Mouse (Mus musculus) spleen, postnatal 36 days (tissue): Measurements from ENCODE around the gene Sppl3.

Experiments used
- DNase-seq, 2 experiments: peaks; one replicate each; pipeline ENCODE4 v3.0.0; 2022; ENCODE audit warnings: low spot score in 2 of 2, mixed read lengths in 1 of 2

The Sppl3 gene

DNA sequence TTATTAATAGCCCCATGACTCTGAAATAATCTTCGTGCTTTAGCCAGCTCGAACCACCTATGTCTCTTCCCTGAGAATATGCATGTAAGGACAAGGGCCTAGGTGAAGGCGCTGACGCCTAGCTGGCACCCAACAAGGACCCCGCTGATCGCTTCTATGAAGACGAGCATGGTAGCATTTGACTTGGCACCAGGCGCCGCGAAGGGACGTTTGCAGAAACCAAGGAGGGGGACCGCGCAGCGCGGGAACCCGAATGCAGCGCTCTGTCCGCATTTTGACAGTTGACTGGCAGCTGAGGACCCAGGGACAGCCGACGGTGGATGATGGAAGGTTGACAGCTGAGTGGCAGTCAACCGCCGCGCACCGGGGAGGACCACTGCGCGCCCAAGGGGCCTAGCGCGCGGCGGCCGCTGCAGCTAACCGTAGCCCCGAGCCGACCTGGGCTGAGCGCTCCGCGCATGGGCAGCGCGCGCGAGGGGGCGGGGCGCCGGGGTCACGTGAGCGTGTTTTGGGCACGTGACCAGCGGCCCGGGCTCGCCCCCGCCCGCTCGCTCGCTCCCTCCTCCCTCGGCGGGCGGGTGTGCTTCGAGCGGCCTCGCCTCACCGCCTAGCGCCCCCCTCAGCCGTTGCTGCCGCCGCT lies at the start of gene Sppl3:
TSS of gene Sppl3 (plus strand) at position 561 of the 640 bp plus-strand sequence.
- peak; percentile 94 to 95 for DNase-seq

DNA sequence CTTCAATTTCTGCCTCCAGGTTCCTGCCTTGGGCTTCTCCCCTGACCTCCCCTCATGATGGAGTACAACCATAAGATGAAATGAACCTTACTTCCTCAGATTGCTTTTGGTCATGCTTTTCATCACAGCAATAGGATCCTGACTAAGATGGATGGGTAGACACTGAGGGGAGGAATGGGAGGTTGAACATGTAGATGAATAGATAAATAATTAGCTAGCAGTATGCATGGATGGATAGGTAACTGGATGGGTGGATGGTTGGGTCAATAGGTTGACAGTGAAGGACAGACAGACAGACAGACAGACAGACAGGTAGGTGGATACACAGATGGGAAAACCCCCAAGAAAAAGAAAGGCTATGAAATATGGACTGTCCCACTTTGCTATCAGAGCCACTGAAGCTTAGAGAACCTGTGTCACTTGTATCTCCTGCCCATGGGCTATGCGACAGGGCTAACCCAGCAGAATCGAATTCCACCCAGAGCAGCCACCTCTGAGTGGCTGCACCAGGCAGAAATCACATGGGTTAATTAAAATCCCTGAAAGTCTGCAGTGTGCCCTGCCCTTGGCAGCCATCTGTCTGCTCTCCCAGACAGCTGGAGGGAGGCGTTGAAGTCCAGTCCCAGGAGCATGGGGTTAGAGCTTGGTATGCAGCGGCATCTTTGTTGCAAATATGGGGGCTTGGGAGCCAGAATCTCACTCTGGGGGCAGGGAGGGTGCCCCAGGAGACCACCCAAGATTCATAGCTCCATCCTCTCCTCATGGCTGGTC lies 49.2 kb upstream of the Sppl3 start:
- DNase-seq: no peak

DNA sequence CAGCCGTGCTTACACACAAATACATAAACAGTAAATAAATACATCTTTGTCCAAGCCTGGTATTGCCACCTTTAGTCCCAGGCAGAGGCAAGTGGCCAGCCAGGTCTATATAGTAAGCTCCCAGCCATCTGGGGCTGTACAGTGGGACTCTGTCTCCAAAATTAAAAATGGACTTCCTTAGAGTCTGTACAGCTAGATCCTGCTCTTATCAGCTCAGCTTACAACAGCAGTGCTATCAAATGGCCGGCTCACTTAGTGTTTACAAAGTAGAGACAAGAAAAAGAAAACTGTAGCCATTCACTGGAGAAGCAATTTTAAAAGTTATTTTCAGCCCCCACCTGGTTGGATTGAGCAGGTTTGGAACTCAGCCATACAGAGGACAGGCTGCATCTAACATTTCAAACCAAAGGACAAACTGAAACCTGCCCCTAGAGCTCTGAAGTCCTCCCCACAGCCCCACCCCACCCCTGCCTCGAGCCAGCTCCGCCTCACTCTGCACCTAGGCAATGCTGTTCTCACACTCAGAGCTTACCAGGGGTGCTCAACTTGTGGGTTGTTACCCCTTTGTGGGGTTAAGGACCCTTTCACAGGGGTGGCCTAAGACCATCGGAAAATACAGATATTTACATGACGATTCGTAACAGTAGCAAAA lies 46.5 kb upstream of the Sppl3 start:
- no peak for DNase-seq

DNA sequence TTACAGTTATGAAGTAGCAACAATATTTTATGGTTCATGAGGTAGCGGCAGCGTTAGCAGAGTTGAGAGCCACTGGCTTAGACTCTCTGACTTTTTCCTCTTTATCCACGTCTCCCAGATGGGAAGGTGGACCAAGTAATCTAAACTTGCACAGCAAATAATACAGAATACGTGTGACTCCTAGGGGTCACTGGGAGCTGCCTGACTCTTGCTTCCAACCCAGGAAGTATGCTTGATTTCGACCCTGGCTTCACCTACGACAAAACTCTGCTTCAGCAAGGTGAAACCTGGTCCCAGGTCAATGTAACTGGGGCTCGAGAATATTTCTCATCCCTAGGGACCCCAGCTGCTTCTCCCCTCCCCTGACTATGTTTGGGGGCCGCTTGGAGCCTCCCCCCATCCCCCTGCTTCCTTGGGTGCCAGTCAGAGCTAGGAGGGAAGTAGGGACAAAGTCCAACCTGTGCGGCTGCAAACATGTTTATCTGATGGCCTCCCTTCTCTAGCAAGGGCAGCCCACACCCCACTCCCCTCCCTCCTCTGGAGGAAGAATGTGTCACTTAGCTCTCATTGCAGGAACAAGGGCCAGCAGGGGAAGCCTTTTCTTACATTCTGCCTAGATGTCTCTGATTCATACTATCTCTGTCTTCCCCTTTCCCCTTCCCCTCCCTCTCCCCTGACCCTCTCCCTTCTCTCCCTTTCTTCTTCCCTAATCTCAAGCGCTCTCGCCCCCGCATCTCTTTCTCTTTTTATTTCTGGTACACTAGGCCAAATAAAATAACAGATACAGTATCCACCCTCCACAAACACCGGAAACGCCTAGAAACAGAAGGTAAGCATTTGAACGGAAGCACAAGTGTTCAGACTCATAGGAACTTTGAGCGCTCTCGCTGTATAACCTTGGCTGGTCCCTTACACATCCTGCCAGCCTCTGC lies 45.7 kb upstream of the Sppl3 start:
- DNase-seq: no peak

DNA sequence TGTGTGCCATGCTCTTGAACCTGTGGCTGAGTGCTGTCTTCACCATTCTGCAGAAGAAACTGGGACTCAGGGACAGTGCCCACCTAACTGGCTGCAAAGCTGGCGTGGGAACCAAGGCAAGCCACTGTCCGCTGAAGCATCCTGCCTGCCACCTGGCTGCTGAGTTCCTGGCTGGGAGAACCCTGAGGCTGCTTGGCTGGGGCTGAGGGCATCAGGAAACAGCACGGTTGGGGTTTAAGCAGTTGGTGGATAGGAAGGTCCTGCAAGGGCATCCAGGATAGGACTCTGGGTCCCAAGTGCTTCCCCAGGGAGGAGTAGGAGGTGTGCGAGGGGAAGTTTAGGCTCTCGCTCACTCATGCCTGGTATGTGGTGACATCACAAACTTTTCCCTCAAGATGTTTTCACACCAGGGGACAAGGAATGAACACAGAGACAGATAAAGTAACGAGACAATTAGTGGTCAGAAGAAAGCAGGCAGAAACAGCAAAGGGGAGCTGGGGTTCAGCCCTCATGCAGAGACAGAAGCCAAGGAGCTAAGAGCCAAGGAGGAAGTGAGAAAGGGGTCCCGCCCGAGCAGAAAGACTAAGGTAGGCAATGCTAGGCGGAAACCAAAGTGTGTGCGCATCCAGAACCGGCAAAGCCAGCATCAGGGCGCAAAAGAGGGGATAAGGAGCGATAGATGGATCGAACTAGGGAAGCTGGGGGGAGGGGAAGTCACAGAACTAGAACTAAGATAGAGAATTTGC lies 43.2 kb upstream of the Sppl3 start:
- DNase-seq: peak in 1 of 2 experiments; percentile 22

DNA sequence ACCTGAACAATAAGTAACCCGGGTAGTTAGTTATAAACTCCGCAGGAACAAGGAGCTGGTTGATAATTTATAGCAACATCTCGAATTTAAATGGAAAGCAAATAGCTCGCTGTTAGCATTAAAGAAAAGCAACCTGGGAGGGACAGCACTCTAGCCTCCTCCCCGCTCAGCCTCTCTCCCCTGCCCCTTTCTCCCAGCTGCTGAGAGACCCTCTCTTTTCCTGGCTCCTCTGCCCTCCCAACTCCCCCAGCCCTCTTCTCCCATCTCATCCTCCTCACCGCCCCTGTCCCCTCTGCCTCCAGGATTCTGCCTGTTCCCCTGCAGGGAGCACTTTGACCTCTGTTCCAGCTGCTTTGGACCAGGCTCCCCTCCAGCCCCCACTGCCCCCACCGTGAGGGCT lies 42.3 kb upstream of the Sppl3 start:
- no peak for DNase-seq

DNA sequence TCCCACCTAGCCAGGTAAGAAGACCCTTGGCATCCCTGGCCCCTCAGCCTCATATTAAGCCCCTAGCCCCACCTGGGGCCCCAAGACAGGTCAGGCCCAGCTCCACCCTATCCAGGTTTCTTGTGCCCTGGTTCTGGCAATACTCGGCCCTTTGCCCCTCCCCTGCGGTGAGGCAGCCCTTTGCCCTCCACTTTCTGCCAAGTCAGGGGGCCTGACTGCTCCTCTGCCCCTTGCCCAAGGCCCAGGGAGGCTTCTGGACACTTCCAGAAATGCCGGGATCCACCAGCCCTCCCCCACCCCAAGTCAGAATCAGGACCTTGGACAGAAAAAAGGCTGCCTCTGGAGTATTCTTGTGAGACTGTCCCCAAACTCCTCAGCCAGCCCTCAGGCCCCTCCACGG lies 41.9 kb upstream of the Sppl3 start:
- DNase-seq: no peak

DNA sequence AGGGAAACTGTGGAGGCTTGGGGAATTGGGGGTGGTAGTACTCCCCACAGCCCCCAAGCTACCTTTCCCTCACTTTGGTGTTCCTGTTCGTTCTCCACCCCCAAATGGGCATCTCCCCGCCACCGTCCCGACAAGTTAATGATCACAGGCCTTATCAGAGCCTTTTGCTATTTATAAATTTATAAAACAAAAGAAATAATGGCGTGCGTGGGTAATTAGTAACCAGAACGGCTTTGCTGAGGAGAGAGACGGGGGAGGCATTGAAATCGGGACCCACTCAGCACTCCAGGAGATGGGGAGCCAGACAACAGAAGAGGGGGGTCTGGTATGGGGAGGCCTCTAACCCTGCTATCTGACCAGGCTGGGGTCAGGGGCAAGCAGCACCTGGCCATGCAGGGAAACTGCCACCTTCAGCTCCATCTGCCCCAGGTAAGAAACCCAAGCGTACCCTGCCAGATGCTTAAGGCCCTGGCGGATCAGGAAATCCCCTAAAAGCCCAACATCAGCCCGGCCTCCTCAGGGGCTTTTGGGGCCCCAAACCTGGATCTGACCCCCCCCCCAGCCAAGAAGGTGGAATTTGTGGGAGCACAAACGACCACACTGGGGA lies 41.2 kb upstream of the Sppl3 start:
- DNase-seq: no peak

DNA sequence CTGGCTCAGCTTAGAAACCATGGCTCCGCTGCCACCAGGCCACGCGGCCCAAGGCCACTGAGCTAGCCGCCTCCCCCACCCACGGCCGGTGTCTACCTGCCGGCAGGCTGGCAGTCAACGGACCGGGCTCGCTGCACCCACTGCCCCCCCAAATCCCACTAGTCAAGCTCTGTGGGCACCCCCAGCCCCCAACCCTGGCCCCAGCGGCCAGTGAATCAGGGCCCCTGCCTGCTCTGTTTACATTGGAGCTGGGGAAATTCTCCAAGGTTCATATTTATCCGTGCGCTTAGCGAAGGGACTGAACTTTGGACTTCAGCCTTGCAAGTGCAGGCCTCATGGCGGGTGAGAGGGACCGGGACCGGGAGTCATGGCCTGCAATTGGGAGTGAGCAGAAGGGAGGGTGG lies 40.1 kb upstream of the Sppl3 start, which contains the start of gene Hnf1a:
TSS of gene Hnf1a (minus strand) at position 271 of the 404 bp plus-strand sequence.
- DNase-seq: no peak

DNA sequence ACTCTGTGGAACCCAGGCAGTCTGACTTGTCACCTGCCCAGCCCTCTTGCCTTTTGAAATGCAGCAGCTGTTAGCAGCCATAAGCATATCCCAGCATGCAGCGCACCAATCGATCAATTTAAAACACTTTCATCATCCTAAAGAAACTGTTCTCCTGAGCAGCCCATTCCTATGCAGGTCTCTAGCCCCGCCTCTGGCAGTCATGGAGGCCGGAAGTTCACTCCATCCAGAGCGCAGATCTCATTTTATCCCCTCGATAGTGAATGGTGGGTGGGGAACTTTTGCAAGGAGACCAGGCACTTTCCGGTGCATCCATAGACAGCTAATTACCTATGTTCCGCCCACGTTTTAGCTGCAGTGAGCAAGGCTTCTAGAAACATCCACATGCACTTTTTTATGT lies 38.7 kb upstream of the Sppl3 start:
- no peak for DNase-seq

DNA sequence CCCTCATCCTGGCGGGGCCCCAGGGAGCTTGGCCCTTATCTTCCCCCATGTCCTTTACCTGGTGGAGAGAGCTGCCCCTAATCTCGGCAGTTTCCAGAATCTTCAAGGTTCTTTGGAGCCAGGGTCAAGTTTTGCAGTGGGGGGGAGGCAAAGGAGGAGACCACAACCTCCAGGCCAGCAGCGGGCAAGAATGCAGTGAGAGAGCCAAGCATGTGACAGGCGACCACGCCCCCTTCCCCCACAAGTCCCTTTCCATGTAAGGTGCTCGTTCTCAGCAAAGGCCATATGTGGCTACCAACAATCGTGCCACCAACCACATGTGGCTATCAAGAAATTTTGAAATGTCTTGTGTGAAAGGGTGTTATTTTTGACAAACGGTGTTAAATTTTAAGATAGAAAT lies 37.8 kb upstream of the Sppl3 start:
- DNase-seq: no peak

DNA sequence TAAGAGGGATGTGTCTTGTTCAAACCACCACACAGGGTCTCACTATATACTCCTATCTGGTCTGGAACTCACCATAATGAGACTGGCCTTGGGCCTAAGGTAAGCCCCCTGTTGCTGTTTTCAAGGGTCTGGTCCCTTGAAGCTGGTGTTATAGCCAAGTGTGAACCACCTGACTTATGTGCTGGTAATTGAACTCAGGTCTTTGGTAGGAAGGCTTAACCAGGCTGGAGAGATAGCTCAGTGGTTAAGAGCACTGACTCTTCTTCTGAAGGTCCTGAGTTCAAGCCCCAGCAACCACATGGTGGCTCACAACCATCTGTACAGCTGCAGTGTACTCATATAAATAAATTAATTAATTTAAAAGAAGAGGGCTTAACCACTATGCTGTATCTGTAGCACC lies 34.0 kb upstream of the Sppl3 start:
- no peak for DNase-seq

DNA sequence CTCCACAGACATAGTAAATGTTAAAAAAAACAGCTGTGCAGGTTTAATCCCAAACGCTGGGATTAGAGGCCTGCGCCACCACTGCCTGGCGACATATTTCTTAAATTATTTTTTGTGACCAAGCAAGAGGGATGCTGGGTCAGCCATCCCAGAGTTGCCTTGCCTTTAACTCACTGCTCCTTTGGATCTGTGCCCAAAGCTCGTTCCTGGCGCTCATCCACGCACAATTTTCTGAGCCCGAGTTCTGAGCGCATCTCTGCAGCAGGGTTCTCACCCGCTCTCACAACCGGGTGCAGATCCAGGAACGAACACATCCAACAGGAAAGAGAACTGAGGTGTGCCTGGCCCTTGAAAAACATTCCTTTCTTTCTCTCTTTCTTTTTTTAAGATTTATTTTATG lies 32.5 kb upstream of the Sppl3 start:
- no peak for DNase-seq

DNA sequence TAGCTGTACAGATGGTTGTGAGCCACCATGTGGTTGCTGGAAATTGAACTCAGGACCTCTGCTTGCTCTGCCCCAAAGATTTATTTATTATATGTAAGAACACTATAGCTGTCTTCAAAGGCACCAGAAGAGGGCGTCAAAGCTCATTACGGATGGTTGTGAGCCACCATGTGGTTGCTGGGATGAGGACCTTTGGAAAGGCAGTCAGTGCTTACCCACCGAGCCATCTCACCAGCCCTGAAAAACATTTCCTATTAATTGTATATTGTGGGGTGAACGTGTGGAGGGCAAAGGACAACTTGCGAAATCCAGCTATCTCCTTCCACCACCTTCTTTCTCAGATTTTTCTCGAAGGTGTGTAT lies 32.1 kb upstream of the Sppl3 start:
- peak in 1 of 2 experiments; percentile 24 for DNase-seq

DNA sequence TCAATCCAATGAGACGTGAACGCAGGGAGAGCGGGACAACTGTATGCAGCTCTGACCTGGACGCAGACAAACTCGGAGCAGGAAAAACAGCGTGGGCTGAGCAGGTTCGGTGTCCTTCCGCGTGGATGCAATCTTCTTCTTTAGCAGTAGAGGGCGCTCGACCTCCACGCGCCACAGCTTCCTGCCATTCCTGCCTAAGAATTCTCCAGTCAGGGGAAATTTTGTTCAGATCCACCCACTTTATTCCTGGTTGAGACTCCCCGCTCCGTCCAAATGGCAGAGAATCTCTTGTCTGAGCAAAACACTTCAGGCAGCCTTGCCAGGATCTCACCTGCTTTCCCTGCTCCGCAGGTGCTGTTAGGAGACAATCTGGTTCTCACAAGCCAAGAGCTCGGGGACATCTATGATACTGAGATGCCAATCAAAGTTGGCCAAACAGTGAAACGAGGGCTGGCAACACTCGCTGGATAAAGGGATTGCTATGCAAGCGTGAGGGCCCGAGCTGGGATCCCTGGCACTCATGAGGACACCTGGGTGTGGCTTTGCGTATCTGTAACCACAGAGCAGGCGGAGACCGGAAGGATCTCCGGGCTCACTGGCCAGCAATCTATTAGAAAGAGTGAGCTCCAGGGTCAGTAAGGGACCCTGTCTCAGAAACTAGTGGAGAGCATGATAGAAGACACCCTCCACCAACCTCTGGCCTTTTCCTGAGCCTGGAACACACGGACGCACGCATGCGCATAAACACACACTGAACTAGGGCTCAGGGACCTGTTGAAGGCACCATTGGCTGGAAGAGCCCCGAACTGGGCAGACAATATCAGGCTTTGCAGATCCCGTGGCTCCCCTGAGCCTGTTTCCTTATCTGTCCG lies 31.5 kb upstream of the Sppl3 start:
- peak; percentile 51 to 66 for DNase-seq

DNA sequence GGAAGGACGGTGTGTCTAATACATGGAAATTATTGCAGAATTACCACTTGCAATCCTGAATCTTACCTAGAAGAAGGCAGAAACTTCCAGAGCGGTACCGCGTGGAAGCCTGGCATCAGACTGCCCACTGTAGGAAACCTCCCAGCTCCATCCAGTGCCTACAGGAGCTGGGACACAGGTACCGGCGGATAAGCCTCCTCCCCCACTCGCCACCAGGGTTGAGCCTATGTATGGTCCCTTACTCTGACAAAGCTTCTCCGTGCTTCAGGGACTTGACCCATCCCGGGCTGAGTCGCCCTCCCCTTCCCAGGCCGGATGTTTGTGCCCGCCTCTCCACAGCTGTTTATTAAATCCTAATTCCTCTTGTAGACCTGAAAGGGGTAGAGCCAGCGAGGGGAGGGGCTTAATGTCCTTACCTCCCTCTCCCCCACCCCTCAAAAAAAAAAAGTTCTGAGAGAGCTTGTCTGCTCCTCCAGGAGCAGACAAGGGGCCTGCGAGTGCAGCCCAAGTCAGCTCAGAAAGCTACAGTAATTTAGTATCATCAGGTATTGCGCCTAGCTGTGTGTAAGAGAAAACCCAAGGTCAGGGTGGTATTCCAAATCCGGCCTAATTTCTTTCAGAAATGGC lies 30.7 kb upstream of the Sppl3 start:
- DNase-seq: no peak

DNA sequence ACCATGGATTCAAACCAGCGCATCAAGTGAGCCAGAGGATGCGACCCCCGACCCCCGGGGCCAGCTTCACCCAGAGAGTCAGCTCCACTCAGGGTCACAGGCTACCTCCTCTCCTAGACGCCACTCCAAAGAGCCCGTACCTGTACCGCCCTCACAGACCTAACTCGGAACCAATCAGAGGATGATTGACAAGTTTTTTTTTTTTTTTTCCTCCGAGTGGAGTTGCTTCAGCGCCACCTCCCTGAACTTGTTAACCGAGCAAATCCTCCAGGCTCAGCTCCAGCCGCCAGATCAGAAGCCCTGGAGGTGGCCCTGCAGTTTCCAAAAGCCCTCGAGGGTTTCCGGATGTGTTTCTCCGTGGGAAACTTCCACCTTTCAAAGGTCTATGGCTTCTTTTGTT lies 28.9 kb upstream of the Sppl3 start:
- no peak for DNase-seq

DNA sequence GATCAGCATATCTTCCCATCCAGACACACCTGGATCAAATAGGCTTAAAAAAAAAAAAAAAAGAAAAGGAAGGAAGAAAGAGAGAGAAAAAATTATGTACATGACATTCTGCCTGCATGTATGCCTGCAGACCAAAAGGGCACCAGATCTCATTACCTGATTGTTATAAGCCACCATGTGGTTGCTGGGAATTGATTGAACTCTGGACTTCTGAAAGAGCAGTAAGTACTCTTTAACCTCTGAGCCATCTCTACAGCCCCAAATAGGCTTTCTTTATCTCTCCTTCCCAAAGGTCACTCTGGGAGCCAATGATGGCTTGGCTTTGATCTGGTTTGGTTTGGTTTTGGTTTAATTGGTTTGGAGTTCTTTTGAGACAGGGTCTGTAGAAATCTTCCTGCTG lies 25.9 kb upstream of the Sppl3 start:
- DNase-seq: no peak

DNA sequence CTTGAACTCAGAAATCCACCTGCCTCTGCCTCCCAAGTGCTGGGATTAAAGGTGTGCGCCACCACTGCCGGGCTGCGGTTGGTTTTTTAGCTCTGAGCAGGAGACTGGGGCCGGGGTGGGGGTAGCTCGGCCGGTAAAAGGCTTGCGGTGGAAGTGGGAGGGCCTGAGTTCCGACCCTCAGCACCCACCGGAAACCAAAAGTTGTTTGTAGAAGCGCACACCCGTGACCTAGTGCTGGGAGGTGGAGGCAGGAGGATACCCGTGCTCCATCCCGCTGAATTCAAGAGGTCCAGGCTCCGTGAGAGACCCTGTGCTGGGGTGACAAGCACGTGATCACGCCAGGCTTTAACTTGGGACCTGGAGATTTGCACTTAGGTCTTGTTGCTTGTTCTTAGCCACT lies 14.5 kb upstream of the Sppl3 start:
- no peak for DNase-seq
